Mouse (Mus musculus) forebrain, embryonic 10.5 days (tissue): ENCODE measurements at regions not wholly inside any gene's neighbourhood (a gene's known extent, or its start where the extent isn't known, plus 50 kb on each side); places are given as distances from the start of the nearest gene placed in this dataset.
A peak's percentile ranks its signal among the peaks of the same experiment; 100 is the strongest.

Experiments
- DNase-seq: peaks from one replicate; pipeline ENCODE4 v3.0.0-alpha.2; 2017; ENCODE audit warnings: low spot score; ENCODE audit errors: extremely low spot score
- H3K27ac ChIP-seq: fragments of 300-500 bp; sonication (generic); 2 replicates; pipeline ENCODE4 v1.5.1; 2016; ENCODE audit warnings: mild to moderate bottlenecking
- H3K27me3 ChIP-seq: fragments of 300-500 bp; sonication (generic); 2 replicates; pipeline ENCODE4 v1.6.1; 2016; ENCODE audit warnings: mild to moderate bottlenecking; ENCODE audit not compliant: poor library complexity, severe bottlenecking
- H3K36me3 ChIP-seq: fragments of 300-500 bp; sonication (generic); replicated peaks from 2 replicates; pipeline ENCODE4 v1.6.1; 2016; ENCODE audit warnings: mild to moderate bottlenecking, moderate library complexity
- H3K4me1 ChIP-seq: fragments of 300-500 bp; sonication (generic); 2 replicates; pipeline ENCODE4 v1.6.1; 2016
- H3K4me3 ChIP-seq: fragments of 300-500 bp; sonication (generic); 2 replicates; pipeline ENCODE4 v1.5.1; 2016; ENCODE audit warnings: mild to moderate bottlenecking, moderate library complexity
- H3K9me3 ChIP-seq: fragments of 300-500 bp; sonication (generic); 2 replicates; pipeline ENCODE4 v1.6.1; 2016; ENCODE audit warnings: mild to moderate bottlenecking, moderate library complexity
- WGBS: fragments of 180-500 bp; shearing (Covaris S2); methylation state at CpG from one replicate; pipeline ENCODE4 v1.1.7; 2016; 5-methylcytosine and 5-hydroxymethylcytosine counted together

DNA sequence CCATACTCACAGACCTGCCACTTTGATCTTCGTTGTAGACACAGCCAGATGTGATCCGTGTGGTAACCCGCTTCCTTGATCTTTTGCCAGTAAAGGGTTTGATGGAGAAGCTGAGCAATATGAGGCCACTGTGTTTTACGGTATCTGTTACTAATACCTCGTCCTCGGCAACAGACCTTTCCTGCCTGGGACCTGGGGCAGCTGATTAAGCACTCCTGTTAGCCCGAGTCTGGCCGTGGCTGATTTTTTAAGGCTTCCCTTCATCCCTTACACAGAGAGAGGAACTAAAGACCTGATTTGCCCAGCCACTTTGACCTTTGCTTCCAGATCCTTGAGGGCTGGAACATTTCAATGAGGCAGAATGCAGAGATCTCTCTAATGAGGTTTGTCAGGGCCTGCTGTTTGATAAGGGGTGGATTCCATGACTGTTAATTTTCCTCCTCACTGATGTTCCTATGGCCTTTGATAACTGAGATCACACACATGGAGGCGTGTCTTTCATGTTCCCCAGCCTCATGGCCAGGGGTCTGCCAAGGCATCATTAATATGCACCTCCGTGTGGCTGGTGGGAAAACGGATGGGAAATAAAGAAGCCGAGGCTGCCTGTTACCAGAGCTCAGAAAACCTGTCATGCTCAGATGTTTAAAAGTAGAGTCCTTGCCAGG, 231.0 kb upstream of the Mpped2 start:
- 67% methylated on average over 12 of the region's 12 CpGs for WGBS
- DNase-seq, result no peak

GRCm38 (mm10) chr2:106465055-106465454, 228.0 kb upstream of the Mpped2 start:
- no peaks in the 10 kb centered on the region for H3K36me3 ChIP-seq
- peaks cover 21% of the 10 kb centered on the region for H3K4me1 ChIP-seq
- no peak overlapping the region for H3K4me3 ChIP-seq
- no peak overlapping the region for H3K27ac ChIP-seq
- no peak for DNase-seq
- H3K9me3 ChIP-seq, result no peaks in the 10 kb centered on the region
- H3K27me3 ChIP-seq, result no peaks in the 10 kb centered on the region
- WGBS, result 72% methylated on average over 3 of the region's 3 CpGs

More for the DNA sequence above, 231.0 kb upstream of the Mpped2 start:
- H3K4me3 ChIP-seq, result no peak overlapping the region
- H3K9me3 ChIP-seq, result no peaks in the 10 kb centered on the region
- no peaks in the 10 kb centered on the region for H3K36me3 ChIP-seq
- peaks cover 27% of the 10 kb centered on the region for H3K4me1 ChIP-seq
- H3K27ac ChIP-seq, result 0 out of 2 replicates have a peak overlapping the region, but pooled peaks have one; percentile 27
- 0 out of 2 replicates have a peak, but pooled peaks cover 4% of the 10 kb centered on the region for H3K27me3 ChIP-seq

- Histone ChIP-seq H3K9me3 (no peaks in the 10 kb centered on the region), H3K27ac (no peak overlapping the region), H3K27me3 (no peaks in the 10 kb centered on the region), H3K4me1 (peaks cover 18% of the 10 kb centered on the region), H3K36me3 (no peaks in the 10 kb centered on the region), H3K4me3 (no peak overlapping the region)
- WGBS, result 91% methylated on average over 3 of the region's 3 CpGs
- DNase-seq, result no peak
Measured at GRCm38 (mm10) chr2:106465831-106466230, 227.2 kb upstream of the Mpped2 start.

DNA sequence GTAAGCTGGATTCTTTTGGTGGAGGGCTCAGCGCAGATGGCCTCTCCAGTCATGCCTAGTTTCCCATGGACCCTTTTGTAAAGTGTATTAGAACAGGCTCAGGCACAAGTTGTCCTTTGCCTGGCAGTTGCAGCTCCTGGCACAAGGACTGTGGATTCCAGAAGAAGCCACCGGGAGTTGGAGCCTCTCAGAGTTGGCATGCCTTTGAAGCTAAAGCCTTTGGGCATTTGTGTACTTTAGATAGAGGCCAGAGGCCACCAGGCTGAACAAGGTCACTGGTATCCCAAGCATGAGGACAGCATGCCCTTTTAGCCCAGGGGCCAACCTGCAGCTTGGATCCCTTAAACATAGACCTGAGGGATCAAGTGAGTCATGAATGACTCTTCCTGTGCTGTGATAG, 223.9 kb upstream of the Mpped2 start:
- H3K9me3 ChIP-seq, result no peaks in the 10 kb centered on the region
- 85% methylated on average over 2 of the region's 2 CpGs for WGBS
- DNase-seq, result no peak
- H3K4me1 ChIP-seq, result no peaks in the 10 kb centered on the region
- H3K36me3 ChIP-seq, result no peaks in the 10 kb centered on the region
- H3K27me3 ChIP-seq, result no peaks in the 10 kb centered on the region
- no peak overlapping the region for H3K4me3 ChIP-seq
- no peak overlapping the region for H3K27ac ChIP-seq

- Histone ChIP-seq H3K4me3 (no peak overlapping the region), H3K4me1 (no peaks in the 10 kb centered on the region), H3K27ac (no peak overlapping the region), H3K36me3 (no peaks in the 10 kb centered on the region), H3K27me3 (no peaks in the 10 kb centered on the region), H3K9me3 (no peaks in the 10 kb centered on the region)
- no peak for DNase-seq
- 90% methylated on average over 3 of the region's 3 CpGs for WGBS
Measured at GRCm38 (mm10) chr2:106473458-106473857, 219.6 kb upstream of the Mpped2 start.

- 80% methylated on average over 2 of the region's 2 CpGs for WGBS
- H3K27ac ChIP-seq, result no peak overlapping the region
Measured at GRCm38 (mm10) chr2:106477991-106478390, 215.1 kb upstream of the Mpped2 start.

GRCm38 (mm10) chr2:106487335-106488082, 205.6 kb upstream of the Mpped2 start:
- Histone ChIP-seq H3K9me3 (no peaks in the 10 kb centered on the region), H3K36me3 (no peaks in the 10 kb centered on the region), H3K27ac (no peak overlapping the region), H3K4me3 (no peak overlapping the region), H3K27me3 (no peaks in the 10 kb centered on the region), H3K4me1 (no peaks in the 10 kb centered on the region)
- WGBS, result 76% methylated on average over 5 of the region's 5 CpGs
- no peak for DNase-seq

More at GRCm38 (mm10) chr2:106477991-106478390, 215.1 kb upstream of the Mpped2 start:
- H3K4me3 ChIP-seq, result no peak overlapping the region
- no peaks in the 10 kb centered on the region for H3K4me1 ChIP-seq
- H3K27me3 ChIP-seq, result no peaks in the 10 kb centered on the region
- DNase-seq, result no peak
- no peaks in the 10 kb centered on the region for H3K36me3 ChIP-seq
- no peaks in the 10 kb centered on the region for H3K9me3 ChIP-seq

DNA sequence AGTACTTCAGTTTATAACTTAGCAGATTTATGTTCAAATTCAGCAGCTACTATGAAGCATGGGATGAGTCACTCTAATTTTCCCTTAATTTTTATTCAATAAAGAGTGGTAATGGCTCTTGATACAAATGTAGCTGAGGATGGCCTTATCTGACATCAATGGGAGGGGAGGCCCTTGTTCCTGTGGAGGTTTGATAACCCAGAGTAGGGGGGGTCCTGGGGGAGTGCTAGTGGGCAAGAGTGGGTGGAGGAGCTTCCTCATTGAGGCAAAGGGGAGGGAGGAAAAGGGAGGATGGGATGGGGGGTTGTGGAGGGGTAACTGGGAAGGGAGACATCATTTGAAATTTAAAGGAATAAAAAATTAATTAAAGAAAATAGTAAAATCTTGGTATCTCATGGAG, 194.3 kb upstream of the Mpped2 start:
- Histone ChIP-seq H3K4me1 (peaks cover 32% of the 10 kb centered on the region), H3K27ac (no peak overlapping the region), H3K36me3 (no peaks in the 10 kb centered on the region), H3K9me3 (no peaks in the 10 kb centered on the region), H3K4me3 (no peak overlapping the region), H3K27me3 (no peaks in the 10 kb centered on the region)
- no peak for DNase-seq

DNA sequence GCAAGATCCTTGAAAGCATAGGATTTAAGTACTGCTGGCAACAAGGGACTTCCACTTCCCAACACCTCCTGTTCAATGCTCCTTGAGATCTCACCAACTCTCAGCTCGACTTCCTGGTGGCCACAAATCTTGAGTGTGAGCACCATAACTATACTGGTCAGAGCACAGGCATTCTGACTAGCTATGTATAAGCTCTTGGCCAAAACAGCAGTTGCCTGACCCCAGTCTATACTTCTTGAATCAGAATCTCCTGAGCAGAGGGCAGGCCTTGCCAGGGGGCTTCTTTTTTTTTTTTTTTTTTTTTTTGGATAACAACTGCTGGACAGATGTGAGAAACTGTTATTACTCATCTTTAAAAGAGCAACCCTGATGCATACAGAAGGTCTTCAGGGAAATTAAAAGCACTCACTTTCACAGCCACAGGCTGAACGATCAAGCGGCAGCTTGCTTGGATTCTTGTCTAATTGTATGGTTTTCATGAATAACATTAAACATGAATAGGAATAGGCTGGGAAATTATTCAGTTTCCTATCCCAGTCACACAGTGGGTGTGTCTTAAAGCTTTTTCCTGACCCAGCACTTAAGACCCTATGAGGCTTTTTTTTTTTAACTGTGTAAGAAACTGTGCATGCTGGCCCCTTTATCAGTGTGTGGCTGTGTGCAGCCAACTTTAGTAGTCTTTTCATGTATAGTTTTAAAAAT, 193.7 kb upstream of the Mpped2 start:
- 55% methylated on average over 3 of the region's 3 CpGs for WGBS
- DNase-seq, result no peak
- Histone ChIP-seq H3K27ac (no peak overlapping the region; the same call in 1 of the 2 replicates), H3K36me3 (no peaks in the 10 kb centered on the region), H3K27me3 (no peaks in the 10 kb centered on the region), H3K9me3 (no peaks in the 10 kb centered on the region), H3K4me3 (no peak overlapping the region), H3K4me1 (peaks cover 32% of the 10 kb centered on the region)

GRCm38 (mm10) chr2:106504933-106505420, 188.1 kb upstream of the Mpped2 start:
- Histone ChIP-seq H3K4me3 (no peak overlapping the region), H3K9me3 (no peaks in the 10 kb centered on the region), H3K27ac (no peak overlapping the region), H3K27me3 (no peaks in the 10 kb centered on the region), H3K4me1 (peaks cover 5% of the 10 kb centered on the region), H3K36me3 (no peaks in the 10 kb centered on the region)
- WGBS, result 94% methylated on average over 1 of the region's 1 CpGs
- DNase-seq, result no peak

DNA sequence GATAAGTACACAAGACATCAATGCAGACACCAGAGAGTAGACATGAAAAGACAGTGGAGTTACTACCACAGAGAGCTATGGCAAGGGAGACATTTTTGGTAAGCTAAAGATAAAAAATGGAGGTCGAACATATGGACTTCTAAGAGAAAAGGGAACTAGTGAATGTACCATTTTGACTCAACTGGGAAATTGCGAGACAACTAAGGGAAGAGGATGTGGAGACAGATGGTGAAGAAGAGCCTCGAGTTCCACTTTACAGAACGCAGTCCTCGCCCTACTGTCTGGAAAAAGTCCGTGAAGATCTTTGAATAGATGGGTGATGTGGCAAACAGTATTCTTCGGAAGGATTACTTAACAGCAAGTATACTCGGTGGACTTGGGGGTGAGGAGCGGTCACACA, 181.2 kb upstream of the Mpped2 start:
- H3K27me3 ChIP-seq, result no peaks in the 10 kb centered on the region
- H3K27ac ChIP-seq, result peak overlapping the region; percentile 77
- no peaks in the 10 kb centered on the region for H3K9me3 ChIP-seq
- no peak for DNase-seq
- peaks cover 21% of the 10 kb centered on the region for H3K4me1 ChIP-seq
- no peaks in the 10 kb centered on the region for H3K36me3 ChIP-seq
- H3K4me3 ChIP-seq, result no peak overlapping the region
- WGBS, result 87% methylated on average over 9 of the region's 9 CpGs

DNA sequence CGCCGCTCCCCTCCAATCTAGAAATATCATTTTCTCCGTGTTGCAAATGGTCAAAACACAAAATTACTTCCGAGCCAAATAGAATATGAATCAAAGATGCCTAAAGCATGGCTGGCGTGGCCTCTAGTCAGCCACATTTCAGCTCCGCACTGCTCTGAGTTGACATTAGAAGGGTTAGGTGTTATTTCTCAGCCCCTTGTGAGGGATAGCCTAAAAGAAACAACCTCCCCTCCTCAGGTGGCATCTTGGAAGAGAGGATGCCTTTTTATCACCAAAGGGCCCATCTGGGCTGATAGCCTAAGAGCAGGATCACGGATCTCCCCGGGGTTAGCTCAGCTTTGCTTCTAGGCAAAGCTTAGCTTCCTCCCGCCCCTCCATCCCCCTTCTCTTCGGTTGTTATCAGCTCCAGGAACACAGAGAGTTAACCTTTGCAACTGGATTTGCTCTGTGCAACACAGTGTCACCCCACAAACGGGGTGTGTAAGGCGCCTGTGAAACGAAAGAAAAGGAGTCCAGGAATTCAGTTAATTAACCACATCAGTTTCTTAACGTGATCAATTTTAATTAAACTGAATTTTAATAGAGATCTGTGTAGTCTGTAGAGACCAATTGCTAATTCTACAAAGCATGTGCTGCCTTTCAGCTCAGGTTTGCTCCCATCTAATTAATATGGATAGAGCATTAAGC, 180.6 kb upstream of the Mpped2 start:
- Histone ChIP-seq H3K36me3 (no peaks in the 10 kb centered on the region), H3K27me3 (no peaks in the 10 kb centered on the region), H3K27ac (peak overlapping the region; percentile 77), H3K4me3 (no peak overlapping the region; the same call in 1 of the 2 replicates), H3K9me3 (no peaks in the 10 kb centered on the region), H3K4me1 (peaks cover 21% of the 10 kb centered on the region)
- peak; percentile 46 for DNase-seq
- WGBS, result 40% methylated on average over 14 of the region's 14 CpGs
